Mouse (Mus musculus) liver, adult 2 months (tissue): ENCODE measurements around the gene Tnfrsf12a. TPM values are rescaled to one million over a fixed set of nuclear protein-coding genes. Genes with fewer than 3 reads are reported as not detected.

Experiments
- DNase-seq: peaks from one replicate; pipeline ENCODE4 v3.0.0-alpha.2; 2011; ENCODE audit warnings: low read depth, low spot score; ENCODE audit errors: extremely low read depth
- H3K27ac ChIP-seq: fragments of 200-500 bp; replicated peaks from 2 replicates; pipeline ENCODE4 v1.5.1; 2012; ENCODE audit warnings: low read depth, mild to moderate bottlenecking, control low read depth, inconsistent platforms, low read length; ENCODE audit not compliant: insufficient read depth
- H3K27me3 ChIP-seq: fragments of 200-500 bp; 2 replicates; pipeline ENCODE4 v1.6.1; 2012; ENCODE audit warnings: mild to moderate bottlenecking, moderate library complexity, low read length, inconsistent platforms; ENCODE audit not compliant: control insufficient read depth, insufficient read depth
- H3K36me3 ChIP-seq: fragments of 200-500 bp; 2 replicates; pipeline ENCODE4 v1.6.1; 2012; ENCODE audit warnings: low read length, inconsistent platforms; ENCODE audit not compliant: control insufficient read depth, insufficient read depth
- H3K4me1 ChIP-seq: fragments of 200-500 bp; 2 replicates; pipeline ENCODE4 v1.6.1; 2011; ENCODE audit warnings: low read length; ENCODE audit not compliant: control insufficient read depth, insufficient read depth
- H3K4me3 ChIP-seq: fragments of 200-500 bp; 2 replicates; pipeline ENCODE4 v1.5.1; 2011; ENCODE audit warnings: low read depth, mild to moderate bottlenecking, control low read depth, low read length, moderate library complexity; ENCODE audit not compliant: insufficient read depth
- H3K79me2 ChIP-seq: fragments of 200-500 bp; 2 replicates; pipeline ENCODE4 v1.6.1; 2012; ENCODE audit warnings: inconsistent platforms, mild to moderate bottlenecking, low read length, moderate library complexity; ENCODE audit not compliant: control insufficient read depth, insufficient read depth
- H3K9ac ChIP-seq: fragments of 200-500 bp; 2 replicates; pipeline ENCODE4 v1.6.1; 2012; ENCODE audit warnings: low read depth, mild to moderate bottlenecking, control low read depth, inconsistent platforms, low read length
- CTCF ChIP-seq: fragments of 200-500 bp; IDR thresholded peaks from 2 replicates; pipeline ENCODE4 v1.5.1; 2011; ENCODE audit warnings: low read depth, low read length, control low read depth
- POLR2A ChIP-seq: fragments of 200-500 bp; IDR thresholded peaks from 2 replicates; pipeline ENCODE4 v1.6.1; 2011; ENCODE audit warnings: low read length, control low read depth; ENCODE audit not compliant: insufficient read depth; ENCODE audit errors: extremely low read depth
- WGBS: fragments of 180-500 bp; shearing (Covaris S2); methylation state at CpG from one replicate; pipeline ENCODE4 v1.1.7; 2018; 5-methylcytosine and 5-hydroxymethylcytosine counted together
- polyA plus RNA-seq: library from polyadenylated mRNA; depleted of rRNA; stranded (reverse); fragments of >200 nt; gene quantifications from 2 replicates; pipeline ENCODE4 v1.2.3, GENCODE M21; 2012; rRNA removed
- total RNA-seq: library from RNA; depleted of rRNA; stranded (reverse); fragments of >200 nt; gene quantifications from 2 replicates; pipeline ENCODE4 v1.2.3, GENCODE M21; 2014; rRNA removed

Gene Tnfrsf12a
- total RNA-seq (4.0 TPM in 2 replicates), polyA plus RNA-seq (6.0 and 7.1 TPM in 2 replicates)

GRCm38 (mm10) chr17:23677236-23677679 lies at the start of gene Tnfrsf12a:
TSS of gene Tnfrsf12a (minus strand) at chr17:23677468.
- no peaks in the 10 kb centered on the region for H3K79me2 ChIP-seq
- H3K4me1 ChIP-seq: peaks cover 12% of the 10 kb centered on the region
- WGBS: under 1% methylated on average over 34 of the region's 34 CpGs
- peak; percentile 67 for DNase-seq
- peak within 1 kb of the TSS; percentile 33 for H3K27ac ChIP-seq
- peaks cover 7% of the 10 kb centered on the region; the same call in 1 of the 2 replicates for H3K27me3 ChIP-seq
- TF ChIP-seq CTCF (no peak), POLR2A (peak; percentile 95)
- H3K4me3 ChIP-seq: peak within 1 kb of the TSS; percentile 72
- peak within 1 kb of the TSS; percentile 75 for H3K9ac ChIP-seq
- H3K36me3 ChIP-seq: no peaks in the 10 kb centered on the region

DNA sequence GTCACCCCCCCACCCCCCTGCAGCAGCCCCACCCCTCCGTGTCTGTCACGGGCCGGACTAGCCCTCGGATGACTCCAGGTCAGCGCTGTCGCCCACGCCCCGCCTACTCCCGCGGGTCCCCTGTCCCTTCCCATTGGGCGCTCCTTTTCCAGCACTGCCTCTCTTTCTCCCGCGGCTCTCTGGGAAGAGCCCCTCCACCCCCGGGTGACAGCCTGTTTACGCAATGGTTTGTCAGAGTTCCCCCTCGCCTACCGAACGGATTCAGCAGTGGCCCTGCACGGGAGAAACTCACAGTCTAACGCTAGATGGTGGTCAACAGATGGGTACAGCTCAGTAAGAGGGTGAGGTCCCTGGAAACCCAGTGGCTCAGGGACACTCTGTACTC lies 49.5 kb upstream of the Tnfrsf12a start:
- peak overlapping the region; percentile 76 for H3K4me3 ChIP-seq
- H3K9ac ChIP-seq: peak overlapping the region; percentile 75
- WGBS: 1% methylated on average over 20 of the region's 20 CpGs
- H3K4me1 ChIP-seq: 0 out of 2 replicates have a peak, but pooled peaks cover 3% of the 10 kb centered on the region
- peak; percentile 33 for DNase-seq
- TF ChIP-seq POLR2A (no peak), CTCF (no peak)
- no peak overlapping the region for H3K27ac ChIP-seq
- no peaks in the 10 kb centered on the region for H3K36me3 ChIP-seq
- no peaks in the 10 kb centered on the region for H3K79me2 ChIP-seq
- no peaks in the 10 kb centered on the region for H3K27me3 ChIP-seq

DNA sequence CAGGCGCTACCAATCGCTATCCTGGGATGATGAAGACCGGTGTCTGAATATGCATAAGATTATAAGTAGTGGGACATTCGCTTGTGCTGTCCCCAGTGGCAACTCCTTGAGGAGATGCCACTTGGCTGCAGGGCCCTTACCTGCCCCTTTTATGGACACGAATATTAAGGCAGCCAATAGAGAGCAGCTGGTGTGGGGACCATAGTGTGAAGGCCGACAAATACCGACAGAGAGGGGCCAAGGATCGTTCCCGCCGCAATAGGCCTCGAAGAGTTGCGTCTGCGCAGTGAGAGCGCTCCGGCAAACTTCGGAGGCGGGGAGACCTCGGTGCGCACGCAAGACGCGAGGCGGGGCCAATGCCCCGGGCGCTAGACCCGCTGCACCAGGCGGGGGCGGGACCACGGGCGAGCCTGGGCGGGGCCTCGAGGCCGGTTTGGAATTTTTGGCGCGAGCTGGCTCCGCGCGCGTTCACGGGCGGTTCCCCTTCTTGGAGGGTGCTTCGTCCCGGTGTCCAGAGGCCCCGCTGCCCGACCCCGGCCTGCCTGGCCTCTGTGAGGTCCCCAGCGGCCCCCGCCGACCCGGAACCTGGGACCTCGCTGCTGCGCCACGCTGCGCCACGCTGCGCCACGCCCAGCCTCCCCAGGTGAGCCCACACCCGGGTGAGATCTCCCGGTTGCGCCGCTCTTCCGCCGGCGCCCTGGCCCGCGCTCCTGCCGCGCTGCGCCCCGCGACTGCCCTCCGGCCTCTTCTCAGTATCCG lies 48.9 kb upstream of the Tnfrsf12a start, which contains the start of gene Pkmyt1:
TSS of gene Pkmyt1 (plus strand) at position 338 of the 759 bp plus-strand sequence.
- DNase-seq: peak; percentile 73
- WGBS: 1% methylated on average over 73 of the region's 73 CpGs
- no peaks in the 10 kb centered on the region for H3K79me2 ChIP-seq
- peak within 1 kb of the TSS; percentile 39 for H3K27ac ChIP-seq
- H3K4me1 ChIP-seq: 0 out of 2 replicates have a peak, but pooled peaks cover 3% of the 10 kb centered on the region
- peak within 1 kb of the TSS; percentile 75 for H3K9ac ChIP-seq
- no peaks in the 10 kb centered on the region for H3K36me3 ChIP-seq
- TF ChIP-seq POLR2A (peak; percentile 53), CTCF (0 out of 2 replicates have a peak, but pooled peaks have one; percentile 8)
- no peaks in the 10 kb centered on the region for H3K27me3 ChIP-seq
- peak within 1 kb of the TSS; percentile 76 for H3K4me3 ChIP-seq

GRCm38 (mm10) chr17:23725477-23725876 lies 48.2 kb upstream of the Tnfrsf12a start:
- H3K27me3 ChIP-seq: no peaks in the 10 kb centered on the region
- H3K27ac ChIP-seq: no peak overlapping the region
- WGBS: 51% methylated on average over 4 of the region's 4 CpGs
- peak overlapping the region; percentile 61; the same call in 1 of the 2 replicates for H3K9ac ChIP-seq
- H3K4me1 ChIP-seq: 0 out of 2 replicates have a peak, but pooled peaks cover 3% of the 10 kb centered on the region
- no peak for TF ChIP-seq POLR2A
- no peaks in the 10 kb centered on the region for H3K79me2 ChIP-seq
- no peak for DNase-seq
- H3K36me3 ChIP-seq: no peaks in the 10 kb centered on the region
- H3K4me3 ChIP-seq: 0 out of 2 replicates have a peak overlapping the region, but pooled peaks have one; percentile 76

DNA sequence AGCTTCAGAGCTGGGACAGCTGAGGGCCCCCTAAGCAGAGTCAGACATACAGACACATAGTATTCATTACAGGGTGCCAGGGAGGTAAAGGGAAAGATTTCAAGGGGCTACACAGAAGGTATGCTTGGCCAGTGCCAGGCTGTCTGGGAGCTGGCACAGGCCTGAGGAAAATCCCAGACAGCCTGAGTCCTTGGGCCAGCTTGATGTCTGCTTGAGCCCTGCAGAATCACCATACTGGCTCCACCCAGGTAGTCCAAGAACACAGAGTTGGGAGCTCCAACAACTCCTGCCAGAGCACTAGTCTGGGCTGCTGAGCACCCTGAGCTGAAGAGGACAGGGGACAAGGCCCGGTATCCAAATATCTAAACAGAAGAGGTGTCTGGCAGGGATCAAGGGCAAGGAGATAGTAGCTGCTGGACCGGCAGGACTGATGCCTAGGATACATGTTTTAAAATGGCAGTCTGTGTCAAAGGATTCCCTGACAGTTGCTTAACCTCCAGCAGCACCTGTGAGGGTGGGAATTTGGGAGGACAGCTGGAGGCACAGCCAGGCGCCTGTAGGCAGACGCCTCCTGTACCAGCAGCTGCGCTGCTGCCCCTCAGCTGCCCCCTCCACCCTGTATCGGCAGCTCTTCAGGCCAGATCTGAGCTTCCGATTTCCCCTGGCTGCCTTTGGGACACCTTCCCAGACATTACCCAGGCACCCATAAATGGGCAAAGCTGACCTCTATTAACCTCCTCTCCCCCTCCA lies 45.3 kb upstream of the Tnfrsf12a start, which contains the start of gene 1520401A03Rik:
TSS of gene 1520401A03Rik (minus strand) at position 408 of the 750 bp plus-strand sequence.
- TF ChIP-seq POLR2A (no peak), CTCF (no peak)
- no peak for DNase-seq
- Histone ChIP-seq H3K9ac (no peak within 1 kb of the TSS), H3K4me3 (no peak within 1 kb of the TSS), H3K79me2 (no peaks in the 10 kb centered on the region), H3K27me3 (no peaks in the 10 kb centered on the region), H3K27ac (no peak within 1 kb of the TSS), H3K36me3 (no peaks in the 10 kb centered on the region), H3K4me1 (0 out of 2 replicates have a peak, but pooled peaks cover 3% of the 10 kb centered on the region)
- 83% methylated on average over 7 of the region's 7 CpGs for WGBS

DNA sequence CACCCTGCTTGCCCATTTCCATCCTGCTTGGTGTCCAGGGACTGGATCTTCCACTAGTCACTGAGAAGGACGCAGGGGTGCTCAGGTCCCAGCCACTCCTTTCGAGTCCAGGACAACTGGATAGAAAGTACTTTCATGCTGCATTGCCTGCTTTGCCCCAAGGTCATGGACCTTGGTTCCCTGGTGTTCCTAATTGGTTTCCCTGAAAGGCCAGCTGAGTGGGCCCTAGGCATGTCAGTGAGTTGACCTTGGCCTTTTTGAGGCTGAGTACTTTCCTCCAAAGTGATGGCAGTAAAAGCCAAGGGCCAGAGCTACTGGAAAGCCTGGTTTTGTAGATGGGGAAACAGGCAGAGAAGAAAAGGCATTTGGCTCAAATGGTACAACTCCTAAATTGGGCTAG lies 44.6 kb upstream of the Tnfrsf12a start:
- H3K27ac ChIP-seq: no peak overlapping the region
- WGBS: 66% methylated on average over 2 of the region's 2 CpGs
- no peaks in the 10 kb centered on the region for H3K36me3 ChIP-seq
- H3K79me2 ChIP-seq: no peaks in the 10 kb centered on the region
- H3K4me3 ChIP-seq: no peak overlapping the region
- no peak for DNase-seq
- H3K4me1 ChIP-seq: 0 out of 2 replicates have a peak, but pooled peaks cover 3% of the 10 kb centered on the region
- no peaks in the 10 kb centered on the region for H3K27me3 ChIP-seq
- H3K9ac ChIP-seq: no peak overlapping the region
- no peak for TF ChIP-seq POLR2A
- TF ChIP-seq CTCF: no peak
